Mouse (Mus musculus) hindbrain, embryonic 16.5 days (tissue): ENCODE data around the gene Mageb16. TPM values are rescaled to one million over a fixed set of nuclear protein-coding genes. Genes with fewer than 3 reads are reported as not detected.

Experiments
- ATAC-seq: fragments of 200-750 bp; cut with Nextera tagmentation; 2 replicates; pipeline ENCODE4 v1.8.0; 2017; ENCODE audit warnings: moderate TSS enrichment, moderate library complexity
- H3K27ac ChIP-seq: fragments of 300-500 bp; sonication (generic); 2 replicates; pipeline ENCODE4 v1.5.1; 2014; ENCODE audit warnings: low read depth, mild to moderate bottlenecking, control low read depth, low read length, moderate library complexity
- H3K27me3 ChIP-seq: fragments of 300-500 bp; sonication (generic); replicated peaks from 2 replicates; pipeline ENCODE4 v1.6.1; 2014; ENCODE audit warnings: low read length; ENCODE audit not compliant: control insufficient read depth, insufficient read depth
- H3K36me3 ChIP-seq: fragments of 300-500 bp; sonication (generic); 2 replicates; pipeline ENCODE4 v1.6.1; 2014; ENCODE audit warnings: mild to moderate bottlenecking, low read length, moderate library complexity, mixed read lengths; ENCODE audit not compliant: control insufficient read depth, insufficient read depth
- H3K4me1 ChIP-seq: fragments of 300-500 bp; sonication (generic); 2 replicates; pipeline ENCODE4 v1.6.1; 2014; ENCODE audit warnings: low read depth, low read length; ENCODE audit not compliant: control insufficient read depth, insufficient read depth
- H3K4me2 ChIP-seq: fragments of 300-500 bp; sonication (generic); 2 replicates; pipeline ENCODE4 v1.6.1; 2014; ENCODE audit warnings: mild to moderate bottlenecking, low read length, control low read depth, moderate library complexity
- H3K4me3 ChIP-seq: fragments of 300-500 bp; sonication (generic); 2 replicates; pipeline ENCODE4 v1.5.1; 2014; ENCODE audit warnings: mild to moderate bottlenecking, low read length, control low read depth, moderate library complexity
- H3K9ac ChIP-seq: fragments of 300-500 bp; sonication (generic); 2 replicates; pipeline ENCODE4 v1.6.1; 2014; ENCODE audit warnings: low read depth, mild to moderate bottlenecking, control low read depth, low read length, moderate library complexity
- H3K9me3 ChIP-seq: fragments of 300-500 bp; sonication (generic); 2 replicates; pipeline ENCODE4 v1.6.1; 2014; ENCODE audit warnings: mild to moderate bottlenecking, low read length, moderate library complexity; ENCODE audit not compliant: control insufficient read depth
- WGBS: fragments of 180-500 bp; shearing (Covaris S2); extraction: QIAGEN DNeasy Blood & Tissue Kit; methylation state at CpG from one replicate; pipeline ENCODE4 v1.1.7; 2014; 5-methylcytosine and 5-hydroxymethylcytosine counted together
- polyA plus RNA-seq: library from polyadenylated mRNA; unstranded; fragments of >200 nt; fragmentation: Nextera tagmentation; extraction: Ambion mirVana; gene quantifications from 2 replicates; pipeline ENCODE4 v1.2.1, GENCODE M21; 2015

Gene Mageb16
- polyA plus RNA-seq = 0.51 TPM in 2 replicates

DNA sequence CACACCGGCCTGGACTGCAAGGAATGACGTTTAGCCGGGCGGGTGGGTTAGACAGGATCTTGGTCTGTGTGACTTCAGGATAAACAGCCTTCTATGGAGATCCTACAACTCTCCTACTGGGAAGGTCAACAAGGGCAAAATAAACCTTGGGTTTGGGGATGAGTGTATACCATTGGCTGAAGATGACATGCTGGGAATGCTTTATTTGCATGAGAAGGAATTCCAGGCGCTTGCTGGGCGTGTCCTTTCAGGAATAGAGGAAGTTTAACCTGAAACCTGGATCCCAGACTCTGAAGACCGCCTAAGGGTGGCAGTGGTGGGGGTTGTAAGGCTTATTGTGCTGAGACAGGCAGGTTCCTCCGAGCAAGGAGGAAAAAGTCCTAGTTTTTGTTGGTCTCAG is at the start of gene Mageb16:
Gene Mageb16, minus strand, starts transcription at position 25 of the 400 bp plus-strand sequence.
- peaks cover 2% of the 10 kb centered on the region; the same call in 1 of the 2 replicates for H3K9me3 ChIP-seq
- H3K4me2 ChIP-seq = no peak within 1 kb of the TSS
- H3K27ac ChIP-seq = no peak within 1 kb of the TSS
- ATAC-seq = no peak
- no peak within 1 kb of the TSS for H3K9ac ChIP-seq
- H3K27me3 ChIP-seq = no peaks in the 10 kb centered on the region
- H3K4me3 ChIP-seq = no peak within 1 kb of the TSS
- H3K36me3 ChIP-seq = no peaks in the 10 kb centered on the region
- H3K4me1 ChIP-seq = no peaks in the 10 kb centered on the region
- WGBS = 64% methylated on average over 8 of the region's 8 CpGs

DNA sequence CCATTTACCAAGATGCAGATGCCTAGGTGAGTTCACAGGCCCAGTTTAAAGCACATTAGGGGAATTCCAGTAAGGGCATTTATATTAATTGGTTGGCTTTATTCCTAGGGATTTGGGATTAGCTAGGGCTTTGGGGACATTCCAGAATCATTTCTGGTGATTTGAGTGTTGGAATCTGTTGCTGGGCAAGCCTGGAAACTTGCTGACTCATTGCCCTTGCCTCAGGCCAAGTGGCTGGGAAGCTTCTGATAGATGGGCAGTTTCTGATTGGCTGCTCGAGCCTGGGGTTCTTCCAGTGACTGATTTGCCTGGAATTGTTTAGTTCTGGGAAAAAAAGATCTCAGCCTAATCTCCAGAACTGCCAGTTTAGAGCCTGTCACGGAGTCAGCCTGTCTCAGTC is 20.1 kb downstream of the Mageb16 start:
- no peak for ATAC-seq

GRCm38 (mm10) chrX:79635396-79635795 is 35.8 kb downstream of the Mageb16 start:
- H3K4me3 ChIP-seq = no peak overlapping the region
- no peaks in the 10 kb centered on the region for H3K27me3 ChIP-seq
- H3K4me2 ChIP-seq = no peak overlapping the region
- H3K9me3 ChIP-seq = no peaks in the 10 kb centered on the region
- no peak for ATAC-seq
- H3K4me1 ChIP-seq = no peaks in the 10 kb centered on the region
- no peak overlapping the region for H3K27ac ChIP-seq
- no peak overlapping the region for H3K9ac ChIP-seq
- WGBS = 90% methylated on average over 15 of the region's 15 CpGs
- no peaks in the 10 kb centered on the region for H3K36me3 ChIP-seq

More for the DNA sequence above, 20.1 kb downstream of the Mageb16 start:
- WGBS = 59% methylated on average over 2 of the region's 2 CpGs
- no peak overlapping the region for H3K4me3 ChIP-seq
- no peaks in the 10 kb centered on the region for H3K4me1 ChIP-seq
- H3K27ac ChIP-seq = no peak overlapping the region
- H3K9me3 ChIP-seq = no peaks in the 10 kb centered on the region
- no peak overlapping the region for H3K4me2 ChIP-seq
- H3K36me3 ChIP-seq = no peaks in the 10 kb centered on the region
- no peak overlapping the region for H3K9ac ChIP-seq
- no peaks in the 10 kb centered on the region for H3K27me3 ChIP-seq

DNA sequence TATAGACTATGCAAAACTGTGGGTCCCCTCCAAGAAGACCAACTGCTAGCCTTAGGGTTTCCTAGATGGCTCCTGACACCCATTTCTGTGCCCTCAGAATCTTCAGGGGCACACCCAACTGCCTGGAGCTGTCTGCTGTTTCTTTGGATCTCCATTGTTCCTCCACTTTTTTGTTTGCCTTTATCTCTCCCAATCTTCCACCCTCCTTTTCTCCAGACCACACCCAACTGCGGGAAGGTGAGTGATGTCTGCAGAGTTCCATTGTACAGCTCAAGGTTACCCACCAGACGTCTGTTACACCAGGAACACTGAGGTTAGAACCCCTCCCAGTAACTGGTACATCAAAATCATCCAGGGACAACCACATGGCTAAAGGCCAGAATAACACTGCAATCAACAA is 64.8 kb downstream of the Mageb16 start:
- Histone ChIP-seq H3K9me3 (no peaks in the 10 kb centered on the region), H3K4me1 (no peaks in the 10 kb centered on the region), H3K4me3 (no peak overlapping the region), H3K9ac (no peak overlapping the region), H3K27ac (no peak overlapping the region), H3K4me2 (no peak overlapping the region), H3K36me3 (no peaks in the 10 kb centered on the region), H3K27me3 (no peaks in the 10 kb centered on the region)
- 65% methylated on average over 2 of the region's 2 CpGs for WGBS
- no peak for ATAC-seq

Other genes starting within 250 kb of the Mageb16 start
- 1.0 and 1.5 TPM in 2 replicates for gene Gm7173, start 154.2 kb downstream of the Mageb16 start, polyA plus RNA-seq